Mouse (Mus musculus) ovary, adult 2 months (tissue): ENCODE data around the gene Ikzf3. TPM values are rescaled to one million over a fixed set of nuclear protein-coding genes. Genes with fewer than 3 reads are reported as not detected.

Experiments
- polyA plus RNA-seq: library from polyadenylated mRNA; depleted of rRNA; stranded (reverse); fragments of >200 nt; gene quantifications from 2 replicates; pipeline ENCODE4 v1.2.3, GENCODE M21; 2012; rRNA removed

The Ikzf3 gene
- 1.5 TPM in 2 replicates for polyA plus RNA-seq

GRCm38 (mm10) chr11:98545711-98546231 lies at the start of gene Ikzf3:
Gene Ikzf3 (minus strand): TSS chr11:98546031.

GRCm38 (mm10) chr11:98586892-98587563 lies 41.2 kb upstream of the Ikzf3 start, which contains the start of gene Ormdl3:
Gene Ormdl3 (minus strand): TSS chr11:98587368.

GRCm38 (mm10) chr11:98550975-98551828 lies 5.4 kb upstream of the Ikzf3 start, which contains the start of gene Zpbp2:
Gene Zpbp2 (plus strand): TSS chr11:98551097.

GRCm38 (mm10) chr11:98446213-98446561 lies 99.6 kb downstream of the Ikzf3 start, which contains the start of gene Grb7:
Gene Grb7 (plus strand): TSS chr11:98446394.

GRCm38 (mm10) chr11:98438331-98439158 lies 107.3 kb downstream of the Ikzf3 start, which contains the start of gene Mien1:
Gene Mien1 (minus strand): TSS chr11:98438991.

Other genes with a start within 250 kb of the Ikzf3 start
- not detected in 2 replicates for gene Neurod2, start 216.4 kb downstream of the Ikzf3 start, polyA plus RNA-seq
- 21.9 and 22.6 TPM in 2 replicates for gene Ppp1r1b, start 197.6 kb downstream of the Ikzf3 start, polyA plus RNA-seq
- gene Stard3, start 187.7 kb downstream of the Ikzf3 start, polyA plus RNA-seq = 121 and 122 TPM in 2 replicates
- 1.5 and 1.6 TPM in 2 replicates for gene Tcap, start 162.2 kb downstream of the Ikzf3 start, polyA plus RNA-seq
- gene Pnmt, start 159.6 kb downstream of the Ikzf3 start, polyA plus RNA-seq = 0.20 TPM in 1 of 2 replicates, not detected in the other
- 43.4 and 44.6 TPM in 2 replicates for gene Pgap3, start 145.5 kb downstream of the Ikzf3 start, polyA plus RNA-seq
- 39.7 and 45.2 TPM in 2 replicates for gene Erbb2, start 133.6 kb downstream of the Ikzf3 start, polyA plus RNA-seq
- gene Mien1, start 107.0 kb downstream of the Ikzf3 start, polyA plus RNA-seq = 33.6 and 37.7 TPM in 2 replicates
- 17.5 TPM in 2 replicates for gene Grb7, start 99.6 kb downstream of the Ikzf3 start, polyA plus RNA-seq
- 0.14 TPM in 1 of 2 replicates, not detected in the other for gene Zpbp2, start 5.1 kb upstream of the Ikzf3 start, polyA plus RNA-seq
- 116 and 131 TPM in 2 replicates for gene Ormdl3, start 41.3 kb upstream of the Ikzf3 start, polyA plus RNA-seq
- gene Lrrc3c, start 52.3 kb upstream of the Ikzf3 start, polyA plus RNA-seq = not detected in 2 replicates
- gene Gm12355, start 79.6 kb upstream of the Ikzf3 start, polyA plus RNA-seq = not detected in 2 replicates
- not detected in 2 replicates for gene Gsdma3, start 80.3 kb upstream of the Ikzf3 start, polyA plus RNA-seq
- gene Gsdma2, start 100.7 kb upstream of the Ikzf3 start, polyA plus RNA-seq = not detected in 2 replicates
- not detected in 2 replicates for gene Gsdma, start 118.3 kb upstream of the Ikzf3 start, polyA plus RNA-seq
- 256 and 270 TPM in 2 replicates for gene Psmd3, start 136.5 kb upstream of the Ikzf3 start, polyA plus RNA-seq
- gene Csf3, start 155.2 kb upstream of the Ikzf3 start, polyA plus RNA-seq = 10.2 and 10.8 TPM in 2 replicates
- gene Med24, start 183.4 kb upstream of the Ikzf3 start, polyA plus RNA-seq = 129 TPM in 2 replicates
- gene Thra, start 194.6 kb upstream of the Ikzf3 start, polyA plus RNA-seq = 163 and 173 TPM in 2 replicates
- 87.5 and 140 TPM in 2 replicates for gene Nr1d1, start 229.3 kb upstream of the Ikzf3 start, polyA plus RNA-seq
- 49.3 and 78.6 TPM in 2 replicates for gene Msl1, start 249.5 kb upstream of the Ikzf3 start, polyA plus RNA-seq